Mouse (Mus musculus): ENCODE data around the gene Gm5861. TPM values are rescaled to one million over a fixed set of nuclear protein-coding genes. Genes with fewer than 3 reads are reported as not detected.
"Not testable (repeated sequence)": the region's sequence is repeated elsewhere in the genome, so short reads cannot be mapped to it uniquely, and the experiment has no call there.

Gm5861 gene
- polyA plus RNA-seq (2015; fragmentation: Nextera tagmentation; extraction: Ambion mirVana): not detected in 2 replicates

DNA sequence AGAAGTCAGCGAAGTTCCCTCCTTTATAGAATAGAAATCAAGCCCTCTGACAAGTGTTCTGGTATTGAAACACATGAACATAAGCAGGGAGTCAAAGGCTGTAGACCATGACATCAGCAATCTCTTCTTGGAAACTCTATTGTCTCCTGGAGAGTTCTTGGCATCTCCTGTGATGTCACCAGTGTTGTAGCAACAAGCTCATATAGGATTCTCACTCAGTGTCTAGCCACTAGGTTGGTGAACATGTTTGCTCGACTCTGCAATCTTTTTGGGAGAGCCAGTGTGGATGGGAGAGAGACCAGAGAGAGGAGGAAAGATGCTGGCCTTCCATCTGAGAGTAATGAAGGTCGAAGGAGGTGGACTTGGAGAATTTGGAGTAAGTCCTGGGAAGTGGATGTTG is at the start of gene Gm5861:
Gene Gm5861 (plus strand): TSS at position 301 of the 400 bp plus-strand sequence.
- WGBS (ENCODE audit: insufficient replicate concordance): 20% methylated on average over 2 of the region's 3 CpGs
- not testable (repeated sequence) for H3K27ac ChIP-seq (ENCODE audit: low read length); H3K4me1 ChIP-seq (ENCODE audit: control insufficient read depth, low read depth, low read length); H3K4me3 ChIP-seq (ENCODE audit: low read depth, low read length); H3K4me2 ChIP-seq (ENCODE audit: low read depth, low read length); ATAC-seq (ENCODE audit: low read depth); H3K9me3 ChIP-seq (replicated peaks; ENCODE audit: control insufficient read depth, low read length); H3K9ac ChIP-seq (ENCODE audit: low read depth, low read length); H3K27me3 ChIP-seq (ENCODE audit: control insufficient read depth, insufficient read depth, low read depth, low read length); H3K36me3 ChIP-seq (ENCODE audit: control insufficient read depth, insufficient read depth)

DNA sequence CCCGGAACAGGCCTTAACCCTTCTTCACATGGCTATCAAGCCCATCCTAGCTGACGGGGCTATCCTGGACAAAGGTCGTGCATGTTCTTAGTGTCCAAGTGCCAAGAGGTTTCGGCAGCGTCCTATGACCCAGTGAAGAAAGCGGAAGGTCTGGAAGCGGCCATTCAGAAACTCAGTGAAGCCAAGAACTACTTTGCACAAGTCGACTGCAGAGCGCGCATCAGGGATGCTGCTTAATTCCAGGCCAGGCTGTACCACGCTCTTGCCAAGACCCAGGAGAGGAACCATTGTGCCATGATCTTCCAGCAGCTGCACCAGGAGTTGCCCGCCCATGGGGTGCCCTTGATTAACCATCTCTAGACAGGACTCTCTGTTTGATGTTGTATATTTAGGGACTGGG is 44.8 kb upstream of the Gm5861 start:
- H3K27me3 ChIP-seq (ENCODE audit: control insufficient read depth, insufficient read depth, low read depth, low read length); ATAC-seq (ENCODE audit: low read depth); H3K9ac ChIP-seq (ENCODE audit: low read depth, low read length); H3K4me1 ChIP-seq (ENCODE audit: control insufficient read depth, low read depth, low read length); H3K4me3 ChIP-seq (ENCODE audit: low read depth, low read length); H3K9me3 ChIP-seq (replicated peaks; ENCODE audit: control insufficient read depth, low read length); H3K27ac ChIP-seq (ENCODE audit: low read length); H3K36me3 ChIP-seq (ENCODE audit: control insufficient read depth, insufficient read depth); H3K4me2 ChIP-seq (ENCODE audit: low read depth, low read length): not testable (repeated sequence)
- WGBS (ENCODE audit: insufficient replicate concordance): 82% methylated on average over 12 of the region's 12 CpGs

Other genes with a start within 250 kb of the Gm5861 start
- not detected in 2 replicates for gene Gm8871, start 235.3 kb upstream of the Gm5861 start, polyA plus RNA-seq (2015; fragmentation: Nextera tagmentation; extraction: Ambion mirVana)
- gene Gm8857, start 235.3 kb upstream of the Gm5861 start, polyA plus RNA-seq (2015; fragmentation: Nextera tagmentation; extraction: Ambion mirVana): not detected in 2 replicates
- not detected in 2 replicates for gene Gm8879, start 55.4 kb upstream of the Gm5861 start, polyA plus RNA-seq (2015; fragmentation: Nextera tagmentation; extraction: Ambion mirVana)
- gene Gm8890, start 73.0 kb downstream of the Gm5861 start, polyA plus RNA-seq (2015; fragmentation: Nextera tagmentation; extraction: Ambion mirVana): not detected in 2 replicates
- gene Speer1, start 158.4 kb downstream of the Gm5861 start, polyA plus RNA-seq (2015; fragmentation: Nextera tagmentation; extraction: Ambion mirVana): not detected in 2 replicates
- gene Gm8897, start 233.3 kb downstream of the Gm5861 start, polyA plus RNA-seq (2015; fragmentation: Nextera tagmentation; extraction: Ambion mirVana): not detected in 2 replicates

All from liver, embryonic 16.5 days (tissue).